Mouse (Mus musculus) left cerebral cortex, postnatal 25 days (tissue): Measurements from ENCODE around the gene Cox6b1. TPM values are rescaled to one million over a fixed set of nuclear protein-coding genes. Genes with fewer than 3 reads are reported as not detected.

Experiments used
- DNase-seq, 2 experiments: peaks; one replicate each; pipeline ENCODE4 v3.0.0; 2022; ENCODE audit warnings: low spot score in 2 of 2, mixed read lengths in 1 of 2
- intact Hi-C: fragments of 180-260 bp; cut with DNase I; formaldehyde crosslinking; loops from one replicate; pipeline ENCODE4 v1.15.1; 2025
- total RNA-seq, 2 experiments: library from RNA; stranded (reverse); gene quantifications; 2 replicates each; pipeline ENCODE4 v1.2.3; 2021

Cox6b1 gene
- total RNA-seq = 100 to 1,000 TPM; 721 to 744 TPM

GRCm38 (mm10) chr7:30625530-30626384 lies at the start of gene Cox6b1:
Gene Cox6b1 (minus strand): TSS chr7:30626151.
- DNase-seq = peak; percentile 84 to 92
- intact Hi-C loops = loop anchor here (2.0 kb wide), 1 partner anchor 19 kb away; no protein-coding TSS in a partner anchor

DNA sequence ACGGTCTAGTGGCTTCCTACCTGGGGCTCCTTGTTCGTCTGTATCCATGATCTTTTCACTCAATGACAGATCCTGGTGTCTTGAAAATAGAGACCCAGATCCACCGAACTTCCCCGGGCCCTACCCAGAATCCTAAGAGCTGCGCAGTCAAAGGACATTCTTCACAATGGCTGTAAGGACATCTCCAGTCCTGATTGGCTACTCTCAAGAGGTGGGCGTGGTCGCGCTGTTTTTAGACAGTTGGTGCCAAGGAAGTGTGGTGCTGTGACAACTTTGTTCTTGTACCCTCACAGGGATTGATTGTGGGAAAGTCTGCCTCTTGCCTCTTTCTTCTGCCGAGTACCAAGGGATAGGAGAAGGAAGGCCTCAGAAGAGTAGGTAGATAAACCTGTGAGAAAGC lies 45.5 kb upstream of the Cox6b1 start, which contains the start of gene Pmis2:
TSS of gene Pmis2 (minus strand) at position 126 of the 400 bp plus-strand sequence.
- no peak for DNase-seq
- intact Hi-C loops = no loop called here

DNA sequence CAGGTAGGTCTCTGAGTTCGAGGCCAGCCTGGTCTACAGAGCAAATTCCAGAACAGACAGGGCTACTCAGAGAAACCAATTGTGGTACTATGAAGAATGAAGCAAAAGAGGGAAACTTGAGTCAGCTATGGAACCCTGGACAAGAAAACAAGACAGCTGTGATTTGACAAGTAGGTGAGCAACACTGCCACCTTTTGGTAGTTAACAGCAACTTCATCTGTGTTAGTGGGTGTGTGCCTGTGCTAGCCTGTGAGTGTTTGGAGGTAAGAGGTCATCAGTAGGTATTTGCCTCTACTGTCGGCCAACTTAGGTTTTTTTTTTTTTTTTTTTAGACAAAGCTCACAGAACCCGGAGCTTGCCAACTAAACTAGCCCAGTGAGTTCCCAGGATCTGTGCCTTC lies 43.3 kb upstream of the Cox6b1 start:
- no peak for DNase-seq
- intact Hi-C loops = loop anchor here (5.0 kb wide), 1 partner anchor 188 kb away; the partner anchor contains the start of gene Ffar3

DNA sequence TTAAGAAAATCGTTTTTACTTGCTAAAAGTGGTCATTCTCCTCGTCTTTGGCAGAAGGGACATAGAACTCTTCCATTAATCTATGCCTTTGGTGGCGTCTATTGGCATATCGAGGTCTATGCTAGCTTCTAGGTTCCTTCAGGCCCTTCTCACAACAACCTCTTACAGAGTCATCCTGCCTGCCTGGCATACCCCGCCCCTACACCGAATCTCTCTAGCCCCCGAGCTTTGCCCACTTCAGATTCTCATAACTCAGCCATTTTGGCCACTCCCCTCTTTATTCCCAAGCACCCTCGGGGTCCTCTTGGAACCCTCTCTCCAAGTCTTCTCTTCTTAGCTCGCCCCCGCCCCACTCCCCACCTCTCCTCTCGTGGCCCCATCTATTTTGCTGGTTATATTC lies 39.4 kb upstream of the Cox6b1 start:
- intact Hi-C loops = loop anchor here (2.0 to 5.0 kb wide), 3 partner anchors 15 to 192 kb away; partner anchors contain the start of genes Ffar3, Rbm42 and Tmem147
- peak; percentile 18 to 20 for DNase-seq

DNA sequence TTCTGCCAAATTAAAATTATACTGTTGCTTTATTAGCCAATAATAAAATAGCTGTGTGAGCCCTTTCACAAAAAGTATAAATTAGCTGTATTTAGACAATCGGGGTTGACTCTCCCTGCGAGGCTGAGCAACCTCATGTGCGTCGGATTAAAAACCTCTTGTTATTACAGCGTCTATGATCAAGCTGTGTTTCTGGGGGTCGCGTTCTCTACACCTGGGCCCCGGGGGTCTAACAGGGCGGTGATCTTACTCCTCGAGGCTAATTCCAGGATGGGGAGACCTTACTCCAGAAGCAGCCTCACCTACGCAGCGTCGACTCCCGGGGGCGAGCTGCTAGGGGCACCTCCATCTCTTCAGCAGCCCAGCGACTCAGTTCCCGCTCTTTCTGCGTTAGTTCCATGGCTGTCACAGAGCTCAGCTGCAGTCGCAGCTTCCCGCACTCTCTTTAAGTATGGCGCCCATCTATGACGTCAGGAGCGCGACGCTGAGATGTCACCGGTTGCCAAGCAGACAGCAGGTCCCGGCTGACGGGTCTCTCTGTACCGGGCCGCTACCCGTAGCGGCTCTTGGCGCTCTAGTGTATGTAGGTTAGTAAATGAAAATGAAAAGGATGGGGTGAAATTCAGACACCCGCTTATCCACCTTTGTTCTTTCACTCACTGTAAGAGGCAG lies 38.7 kb upstream of the Cox6b1 start, which contains the start of gene Haus5:
TSS of gene Haus5 (minus strand) at position 466 of the 672 bp plus-strand sequence.
- peak; percentile 92 to 94 for DNase-seq
- intact Hi-C loops = loop anchor here (2.0 to 5.0 kb wide), 3 partner anchors 14 to 193 kb away; partner anchors contain the start of genes Ffar3, Rbm42 and Tmem147

DNA sequence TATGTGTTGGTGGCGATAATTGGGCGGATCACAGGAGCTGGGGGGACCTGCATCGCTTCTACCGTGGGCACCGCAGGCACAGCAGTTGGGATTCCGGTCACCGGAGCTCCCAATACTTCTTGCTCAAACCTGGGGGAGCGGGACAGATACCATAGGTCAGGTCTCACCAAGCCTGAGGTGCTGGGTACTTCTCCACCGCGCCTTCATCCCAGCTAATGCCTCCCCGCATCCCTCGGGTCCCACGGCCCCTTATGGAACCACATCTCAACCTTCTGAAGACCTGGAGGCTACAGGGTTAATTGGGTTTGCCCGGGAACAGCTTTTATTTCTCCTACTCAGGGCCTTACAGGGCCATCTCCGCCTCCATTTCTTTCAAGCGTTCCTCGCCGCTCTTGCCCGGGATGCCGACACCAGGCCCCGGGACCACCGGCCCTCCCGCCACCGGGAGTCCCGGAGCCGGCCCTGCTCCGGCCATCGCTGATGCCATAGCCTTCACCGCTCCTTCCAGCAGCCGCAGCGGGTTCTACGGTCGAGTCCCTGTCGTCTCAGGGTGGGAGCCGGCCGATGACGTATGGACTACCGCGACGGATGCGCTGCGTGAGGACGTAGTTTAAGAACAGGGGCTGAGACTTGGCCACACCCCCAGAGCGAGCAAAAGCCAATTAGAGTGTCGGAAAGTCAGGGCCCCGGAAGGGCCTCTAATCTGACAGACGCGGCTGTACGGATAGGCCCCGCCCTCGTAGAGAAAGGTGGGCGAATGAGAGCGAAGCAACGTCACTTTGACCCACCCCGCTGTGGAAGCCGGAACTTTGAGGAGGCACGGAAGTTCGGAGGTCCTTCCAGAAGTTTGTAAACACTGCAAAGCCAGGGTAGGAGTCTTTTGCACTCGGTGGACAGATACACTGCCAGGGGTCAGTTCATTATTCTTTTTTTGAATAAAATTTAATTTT lies 23.9 kb upstream of the Cox6b1 start, which contains the start of gene Rbm42:
TSS of gene Rbm42 (minus strand) at position 727 of the 950 bp plus-strand sequence.
- peak; percentile 99 to 100 for DNase-seq
- intact Hi-C loops = loop anchor here (2.0 kb wide), 1 partner anchor 15 kb away; the partner anchor contains the start of gene Haus5

DNA sequence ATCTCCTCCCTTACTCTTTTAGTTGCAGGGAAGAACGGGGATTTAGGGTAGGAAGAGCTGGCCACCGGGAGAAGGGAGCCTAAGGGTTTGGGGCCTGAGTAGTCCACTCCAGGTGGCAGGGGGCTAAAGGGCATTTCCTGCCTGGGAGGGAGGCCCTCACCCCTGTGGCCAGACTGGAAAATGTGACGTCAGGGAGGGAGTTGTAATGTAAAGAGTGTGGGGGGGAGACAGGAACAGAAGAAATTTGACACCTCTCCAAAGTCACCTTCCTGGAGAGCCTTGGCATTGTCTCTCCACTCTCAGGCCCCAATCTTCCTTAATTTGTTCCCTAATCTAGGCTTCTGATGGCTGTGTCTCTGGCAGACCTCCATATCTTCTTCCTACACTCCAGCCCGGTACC lies 13.1 kb upstream of the Cox6b1 start:
- DNase-seq = no peak
- intact Hi-C loops = no loop called here

DNA sequence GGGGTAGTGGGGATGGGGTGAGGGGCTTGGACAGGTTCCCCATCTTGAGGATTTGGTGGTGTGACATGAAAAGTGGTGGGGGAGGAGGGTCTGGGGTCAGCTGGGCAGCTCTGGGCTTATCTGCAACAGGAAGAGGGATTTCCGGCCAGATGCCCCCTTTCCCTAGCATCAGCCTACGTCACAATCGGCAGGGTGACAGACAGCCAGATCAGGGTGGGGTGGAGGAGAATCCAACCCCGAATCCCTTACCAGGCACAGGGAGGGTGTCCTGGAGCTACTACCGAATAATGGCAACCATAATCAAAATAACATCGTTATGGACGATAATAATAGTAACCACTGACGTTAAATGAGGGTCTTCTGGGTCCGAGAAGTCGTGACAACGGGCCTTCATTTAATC lies 10.4 kb upstream of the Cox6b1 start:
- intact Hi-C loops = no loop called here
- DNase-seq = no peak

DNA sequence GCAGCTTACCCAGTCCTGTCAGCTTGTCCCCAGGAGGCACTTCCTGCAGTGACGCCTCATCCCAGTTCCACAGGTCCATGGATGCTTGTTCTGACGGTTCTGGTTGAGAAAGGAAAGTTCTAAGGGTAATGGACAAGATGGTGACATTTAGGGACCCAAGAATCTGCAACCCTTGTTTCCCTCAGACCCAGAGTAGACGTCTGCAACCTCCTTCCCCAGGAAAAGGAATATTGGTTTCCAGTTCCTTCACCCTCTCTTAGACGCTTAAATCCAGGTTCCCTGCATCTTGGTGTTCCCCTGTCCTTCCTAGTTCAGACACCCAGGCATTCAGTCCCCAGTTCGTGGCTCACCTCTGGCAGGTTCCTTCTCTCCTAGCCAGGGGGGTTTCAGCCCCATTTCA lies 9.8 kb upstream of the Cox6b1 start, which contains the start of gene Etv2:
TSS of gene Etv2 (minus strand) at position 101 of the 400 bp plus-strand sequence.
- no peak for DNase-seq
- intact Hi-C loops = no loop called here

- DNase-seq = no peak
- intact Hi-C loops = loop anchor here (5.0 kb wide), 1 partner anchor 208 kb away; no protein-coding TSS in a partner anchor
Measured at GRCm38 (mm10) chr7:30634621-30635020, 8.7 kb upstream of the Cox6b1 start.

DNA sequence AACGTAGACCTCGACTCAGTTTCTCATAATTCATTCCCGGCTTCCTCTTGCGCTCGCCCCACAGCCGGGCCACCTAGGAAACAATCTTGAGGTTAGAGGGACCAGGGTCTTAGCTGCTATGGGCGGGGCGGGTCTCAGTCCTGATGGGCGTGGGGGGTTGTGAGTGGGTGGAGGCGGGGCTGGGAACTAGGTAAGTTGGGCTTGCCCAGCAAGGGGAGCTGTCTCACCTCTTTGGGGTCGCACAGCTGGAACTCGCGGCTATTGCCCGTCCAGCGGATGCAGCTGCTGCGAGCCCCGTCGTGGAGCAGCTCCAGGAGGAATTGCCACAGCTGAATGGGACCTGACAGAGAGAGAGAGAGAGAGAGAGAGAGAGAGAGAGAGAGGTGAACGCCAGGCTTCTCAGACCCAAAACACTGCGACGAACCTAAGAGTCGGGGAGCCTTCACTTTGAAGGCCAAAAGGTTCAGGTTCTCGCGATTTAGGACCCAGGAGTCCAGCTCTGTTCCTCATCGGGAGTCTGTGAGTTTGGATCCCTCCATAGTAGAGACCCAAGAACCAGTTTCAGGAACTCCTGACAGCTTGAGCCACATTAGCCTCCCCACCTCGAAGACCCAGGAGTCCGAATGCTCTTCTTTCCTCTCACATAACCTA lies 7.9 kb upstream of the Cox6b1 start:
- intact Hi-C loops = loop anchor here (5.0 kb wide), 1 partner anchor 208 kb away; no protein-coding TSS in a partner anchor
- DNase-seq = no peak

DNA sequence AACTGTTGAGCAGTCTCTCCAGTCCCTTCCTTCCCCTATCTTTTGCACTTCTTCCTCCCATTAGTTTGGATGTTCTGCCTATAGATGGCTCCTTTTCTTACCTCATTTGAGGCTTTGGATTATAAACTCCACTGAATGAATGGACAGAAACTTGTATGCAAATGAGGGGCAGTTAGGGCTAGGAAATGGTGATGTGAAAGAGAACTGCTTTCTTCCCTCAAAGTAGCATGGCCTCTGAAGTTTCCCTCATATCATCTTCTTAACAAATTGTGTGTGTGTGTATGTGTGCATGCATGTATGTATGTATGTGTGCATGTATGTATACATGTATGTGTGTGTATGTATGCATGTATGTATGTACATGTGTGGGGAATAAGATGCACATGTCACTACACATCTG lies 3.1 kb upstream of the Cox6b1 start:
- DNase-seq = no peak
- intact Hi-C loops = no loop called here

DNA sequence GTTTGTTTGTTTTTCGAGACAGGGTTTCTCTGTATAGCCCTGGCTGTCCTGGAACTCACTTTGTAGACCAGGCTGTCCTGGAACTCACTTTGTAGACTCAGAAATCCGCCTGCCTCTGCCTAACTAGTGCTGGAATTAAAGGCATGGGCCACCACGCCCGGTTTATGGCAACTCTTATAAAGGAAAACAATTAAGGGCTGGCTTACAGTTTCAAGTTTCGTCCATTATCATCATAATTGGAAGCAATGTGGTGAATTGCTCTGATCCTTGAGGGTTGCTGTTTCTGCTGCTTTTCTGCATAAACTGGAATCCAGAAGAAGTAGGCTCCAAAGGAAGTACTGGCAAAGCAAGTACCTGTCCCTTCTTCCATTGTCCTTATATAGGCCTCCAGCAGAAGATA lies 696 bp upstream of the Cox6b1 start:
- intact Hi-C loops = loop anchor here (2.0 kb wide), 1 partner anchor 20 kb away; no protein-coding TSS in a partner anchor
- DNase-seq = no peak

DNA sequence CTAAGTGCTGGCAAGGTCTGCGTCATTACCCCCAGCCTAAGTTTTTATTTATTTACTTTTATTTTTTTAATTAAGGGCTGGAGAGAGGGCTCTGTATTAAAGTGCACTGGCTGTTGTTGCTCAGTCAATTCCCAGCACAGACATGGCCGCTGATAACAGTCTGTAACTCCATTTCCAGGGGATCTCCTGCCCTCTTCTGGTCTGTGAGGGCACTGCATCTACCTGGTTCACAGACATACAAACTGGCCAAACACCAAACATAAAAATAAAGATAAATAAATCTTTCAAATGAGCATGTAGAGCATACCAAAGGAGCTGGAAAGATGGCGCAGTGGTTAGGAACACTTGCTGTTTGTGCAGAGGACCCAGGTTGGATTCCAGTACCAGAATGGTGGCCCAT lies 6.7 kb downstream of the Cox6b1 start:
- DNase-seq = no peak
- intact Hi-C loops = no loop called here

DNA sequence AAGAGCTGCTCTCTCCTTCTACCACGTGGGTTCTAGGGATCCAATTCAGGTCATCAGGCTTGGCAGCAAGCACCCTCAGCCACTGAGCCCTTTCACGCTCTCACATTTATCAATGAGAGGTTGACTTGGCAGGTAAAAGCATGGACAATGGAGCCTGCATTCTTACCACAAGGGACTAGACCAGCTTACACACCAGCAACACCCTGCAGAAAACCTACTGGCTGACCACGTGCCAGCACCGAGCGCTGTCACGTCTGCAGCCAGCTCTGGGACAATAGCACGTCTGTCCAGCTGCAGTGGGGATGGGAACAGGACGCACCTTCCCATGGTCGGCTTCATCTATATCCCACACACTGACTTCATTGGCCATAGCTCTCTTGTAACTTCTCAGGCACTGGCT lies 7.3 kb downstream of the Cox6b1 start:
- intact Hi-C loops = no loop called here
- no peak for DNase-seq

GRCm38 (mm10) chr7:30615049-30615760 lies 10.7 kb downstream of the Cox6b1 start:
- DNase-seq = no peak
- intact Hi-C loops = no loop called here

- intact Hi-C loops = no loop called here
- DNase-seq = no peak
Measured at GRCm38 (mm10) chr7:30614454-30614853, 11.5 kb downstream of the Cox6b1 start.
